Mouse (Mus musculus) embryo, embryonic 11 days (tissue): Measurements from ENCODE around the gene Vps41.

Experiments
- DNase-seq: peaks from one replicate; pipeline ENCODE4 v3.0.0-alpha.2; 2015

The Vps41 gene

GRCm38 (mm10) chr13:18892910-18893309, 175.8 kb downstream of the Vps41 start:
- DNase-seq: no peak

DNA sequence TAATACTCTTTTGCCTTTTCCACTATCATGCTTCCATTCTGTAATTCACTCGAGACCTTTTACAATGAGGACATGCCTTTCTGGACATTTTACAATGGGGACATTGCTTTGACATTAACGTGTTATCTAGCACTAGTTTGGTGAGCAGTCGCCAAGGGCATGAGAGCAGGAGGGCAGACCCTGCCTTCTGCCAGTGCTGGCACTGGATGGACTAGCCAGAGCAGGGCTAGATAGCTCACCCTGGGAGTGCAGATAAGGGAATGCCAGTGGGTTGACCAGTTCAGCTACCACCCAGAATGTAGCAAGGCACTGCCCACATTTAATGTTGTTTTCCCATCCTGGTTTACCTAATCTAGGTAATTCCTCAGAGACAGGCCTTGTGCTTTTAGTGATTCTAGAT, 179.7 kb downstream of the Vps41 start:
- DNase-seq: no peak

GRCm38 (mm10) chr13:18903623-18904022, 186.5 kb downstream of the Vps41 start:
- no peak for DNase-seq

GRCm38 (mm10) chr13:18914774-18915173, 197.7 kb downstream of the Vps41 start:
- no peak for DNase-seq
